Mouse (Mus musculus) central nervous system, embryonic 14 days (tissue): ENCODE measurements around the gene Dnaja3. TPM values are rescaled to one million over a fixed set of nuclear protein-coding genes. Genes with fewer than 3 reads are reported as not detected.

Source experiments
- polyA plus RNA-seq: library from polyadenylated mRNA; depleted of rRNA; stranded (reverse); fragments of >200 nt; gene quantifications from 2 replicates; pipeline ENCODE4 v1.2.3, GENCODE M21; 2012; rRNA removed

The Dnaja3 gene
- polyA plus RNA-seq, result 26.8 and 28.4 TPM in 2 replicates

GRCm38 (mm10) chr16:4639831-4640237 lies at the start of gene Dnaja3, which contains the start of gene Vasn:
TSS of gene Dnaja3 (plus strand) at chr16:4639989.
TSS of gene Vasn (plus strand) at chr16:4639941.

GRCm38 (mm10) chr16:4593971-4594813 lies 45.6 kb upstream of the Dnaja3 start, which contains the start of gene Glis2:
TSS of gene Glis2 (plus strand) at chr16:4594713.

GRCm38 (mm10) chr16:4624481-4625110 lies 15.2 kb upstream of the Dnaja3 start, which contains the start of gene Pam16:
TSS of gene Pam16 (minus strand) at chr16:4624988.

GRCm38 (mm10) chr16:4679121-4680018 lies 39.6 kb downstream of the Dnaja3 start, which contains the start of gene Coro7:
TSS of gene Coro7 (minus strand) at chr16:4679777.

GRCm38 (mm10) chr16:4718753-4719518 lies 79.1 kb downstream of the Dnaja3 start, which contains the start of gene Nmral1:
TSS of gene Nmral1 (minus strand) at chr16:4719356.

GRCm38 (mm10) chr16:4725780-4726527 lies 86.2 kb downstream of the Dnaja3 start, which contains the start of gene Hmox2:
TSS of gene Hmox2 (plus strand) at chr16:4726361.

Other genes with a start within 250 kb of the Dnaja3 start
- 5.1 and 5.8 TPM in 2 replicates for gene Adcy9, start 219.5 kb upstream of the Dnaja3 start, polyA plus RNA-seq
- 23.0 and 29.0 TPM in 2 replicates for gene Srl, start 98.2 kb upstream of the Dnaja3 start, polyA plus RNA-seq
- 14.2 and 15.1 TPM in 2 replicates for gene Tfap4, start 80.1 kb upstream of the Dnaja3 start, polyA plus RNA-seq
- 44.0 and 46.0 TPM in 2 replicates for gene Glis2, start 45.3 kb upstream of the Dnaja3 start, polyA plus RNA-seq
- gene Pam16, start 15.0 kb upstream of the Dnaja3 start, polyA plus RNA-seq, result 123 and 132 TPM in 2 replicates
- 8.3 and 20.3 TPM in 2 replicates for gene Vasn, start within 50 bp of the Dnaja3 start, polyA plus RNA-seq
- 63.0 and 68.3 TPM in 2 replicates for gene Coro7, start 39.8 kb downstream of the Dnaja3 start, polyA plus RNA-seq
- 90.5 and 100.0 TPM in 2 replicates for gene Nmral1, start 79.4 kb downstream of the Dnaja3 start, polyA plus RNA-seq
- gene Hmox2, start 86.4 kb downstream of the Dnaja3 start, polyA plus RNA-seq, result 60.4 and 61.9 TPM in 2 replicates
- 88.7 and 89.2 TPM in 2 replicates for gene Cdip1, start 150.3 kb downstream of the Dnaja3 start, polyA plus RNA-seq
- gene 4930562C15Rik, start 195.4 kb downstream of the Dnaja3 start, polyA plus RNA-seq, result 0.01 TPM in 1 of 2 replicates, not detected in the other
- 34.0 and 37.0 TPM in 2 replicates for gene Ubald1, start 240.3 kb downstream of the Dnaja3 start, polyA plus RNA-seq
- gene Mgrn1, start 246.3 kb downstream of the Dnaja3 start, polyA plus RNA-seq, result 118 and 123 TPM in 2 replicates